Mouse (Mus musculus) gastrocnemius, adult 2 months (tissue): ENCODE measurements at regions not wholly inside any gene's neighbourhood (a gene's known extent, or its start where the extent isn't known, plus 50 kb on each side); places are given as distances from the start of the nearest gene placed in this dataset.
A peak's percentile ranks its signal among the peaks of the same experiment; 100 is the strongest.

Experiments used
- DNase-seq: peaks from one replicate; pipeline ENCODE4 v3.0.0; 2022
- H3K27ac ChIP-seq: fragments of 200-600 bp; 2 replicates; pipeline ENCODE4 v1.8.1; 2022; ENCODE audit warnings: mild to moderate bottlenecking
- H3K4me3 ChIP-seq: fragments of 200-600 bp; 2 replicates; pipeline ENCODE4 v1.8.1; 2022; ENCODE audit warnings: mild to moderate bottlenecking, moderate library complexity
- CTCF ChIP-seq: fragments of 200-600 bp; IDR thresholded peaks from 2 replicates; pipeline ENCODE4 v1.8.1; 2022; ENCODE audit warnings: antibody characterized with exemption, mild to moderate bottlenecking, moderate library complexity
- intact Hi-C: fragments of 180-260 bp; cut with DNase I; formaldehyde crosslinking; loops from one replicate; pipeline ENCODE4 v1.15.1; 2025

DNA sequence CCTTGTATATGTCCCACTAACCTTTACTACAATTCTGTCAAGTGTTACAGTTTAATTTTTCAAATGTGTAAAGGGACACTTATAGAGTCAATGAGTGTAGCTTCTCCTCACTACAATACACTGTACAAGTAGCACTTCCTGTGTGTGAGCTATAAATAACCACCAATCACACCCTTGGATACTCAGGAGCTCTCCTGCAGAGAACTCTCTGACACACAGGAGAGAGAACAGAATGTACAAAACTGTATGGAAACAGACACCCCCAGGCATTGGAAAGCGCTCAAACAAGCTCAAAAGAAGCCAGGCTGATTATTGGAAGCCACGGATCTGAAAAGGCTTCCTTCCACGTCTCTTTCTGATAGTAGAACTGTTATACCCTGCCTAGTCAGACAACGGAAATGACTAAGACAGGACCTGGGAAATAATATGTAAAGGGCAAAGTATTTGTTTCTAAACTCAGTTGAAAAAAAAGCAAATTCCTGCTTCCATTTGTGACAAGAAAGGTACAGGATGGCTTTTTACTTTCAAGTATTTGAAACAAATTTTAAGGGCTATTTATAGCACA is 122.9 kb upstream of the Arhgap18 start:
- H3K4me3 ChIP-seq, result no peak overlapping the region
- no peak for DNase-seq
- intact Hi-C loops, result no loop called here

DNA sequence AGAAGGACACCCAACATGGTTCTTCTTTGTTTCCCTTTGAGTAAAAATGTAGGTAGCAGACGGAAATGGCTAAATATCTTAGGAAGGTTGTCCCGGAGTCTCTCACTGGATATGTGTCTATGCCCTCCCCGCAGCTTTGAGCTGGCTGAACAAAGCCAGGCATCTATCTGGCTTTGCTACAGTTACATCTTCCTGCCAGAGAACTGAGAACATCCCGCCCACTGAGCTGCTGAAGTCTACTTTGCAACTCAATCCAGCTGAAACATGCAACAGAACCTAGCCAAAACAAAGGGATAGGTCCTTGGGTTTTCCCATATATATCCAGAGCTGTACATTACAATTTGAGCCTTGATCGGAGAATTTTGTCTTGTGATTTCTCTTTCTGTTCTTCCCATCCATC is 121.0 kb upstream of the Arhgap18 start:
- H3K4me3 ChIP-seq, result no peak overlapping the region
- no peak for TF ChIP-seq CTCF

More for the DNA sequence above, 122.9 kb upstream of the Arhgap18 start:
- TF ChIP-seq CTCF, result no peak
- H3K27ac ChIP-seq, result 0 out of 2 replicates have a peak overlapping the region, but pooled peaks have one; percentile 24

DNA sequence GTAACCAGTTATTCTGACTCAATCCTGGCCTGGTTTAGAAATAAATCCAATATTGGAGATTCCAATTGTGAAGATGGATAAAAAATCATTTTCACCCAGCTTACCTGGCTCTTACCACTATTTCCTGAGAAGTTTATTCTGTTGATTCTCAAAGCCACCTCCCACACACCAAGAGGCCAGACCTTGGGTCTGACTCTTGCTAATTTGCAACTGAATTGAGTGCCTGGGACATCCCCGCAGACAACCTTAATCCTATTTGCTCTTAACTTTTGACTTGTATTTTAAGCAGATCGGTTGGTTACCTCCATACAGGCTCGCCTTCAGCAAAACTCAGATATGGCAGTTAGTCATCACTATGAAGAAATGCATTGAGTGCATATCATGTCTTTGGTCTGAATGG is 115.8 kb upstream of the Arhgap18 start:
- no peak overlapping the region for H3K4me3 ChIP-seq
- intact Hi-C loops, result no loop called here
- no peak for DNase-seq
- no peak overlapping the region for H3K27ac ChIP-seq
- no peak for TF ChIP-seq CTCF

More for the DNA sequence above, 121.0 kb upstream of the Arhgap18 start:
- no peak overlapping the region for H3K27ac ChIP-seq
- intact Hi-C loops, result no loop called here
- no peak for DNase-seq

DNA sequence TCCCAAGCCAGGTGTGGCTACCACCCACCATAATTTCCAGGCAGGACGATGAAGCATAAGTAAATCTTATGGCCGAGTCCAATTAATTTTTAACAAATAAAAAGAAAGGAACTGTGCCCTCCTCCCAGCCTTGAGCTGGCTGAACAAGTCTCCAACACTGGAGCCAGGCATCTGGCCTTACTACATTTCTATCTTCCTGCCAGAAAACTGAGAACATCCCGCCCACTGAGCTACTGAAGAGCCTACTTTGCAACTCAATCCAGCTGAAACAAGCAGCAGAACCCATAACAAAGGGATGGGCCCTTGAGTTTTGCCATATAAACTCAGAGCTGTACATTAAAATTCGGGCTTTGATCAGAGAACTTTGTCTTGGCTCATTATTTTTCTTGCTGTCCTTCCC is 115.2 kb upstream of the Arhgap18 start:
- Histone ChIP-seq H3K4me3 (no peak overlapping the region), H3K27ac (no peak overlapping the region)
- DNase-seq, result no peak
- intact Hi-C loops, result no loop called here
- no peak for TF ChIP-seq CTCF

DNA sequence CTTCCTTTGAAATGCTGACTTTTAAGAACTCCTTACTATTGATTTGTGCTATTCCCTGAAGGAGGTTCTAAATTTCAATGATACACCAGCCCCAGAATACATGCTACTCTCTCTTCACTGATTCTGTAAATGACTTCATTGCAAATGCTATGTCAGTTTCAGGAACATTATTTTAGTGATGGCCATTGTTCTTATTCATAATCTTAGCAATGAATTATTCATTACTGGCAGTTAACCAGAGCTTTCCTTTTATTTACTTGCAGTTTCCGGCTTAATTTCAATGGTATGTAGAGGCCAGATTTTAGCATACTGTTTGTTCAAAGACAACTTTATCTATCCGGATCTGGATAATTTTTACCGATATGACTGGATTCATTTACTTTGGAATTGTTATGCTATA is 114.1 kb upstream of the Arhgap18 start:
- H3K4me3 ChIP-seq, result no peak overlapping the region
- H3K27ac ChIP-seq, result no peak overlapping the region
- no peak for DNase-seq
- intact Hi-C loops, result no loop called here
- no peak for TF ChIP-seq CTCF

DNA sequence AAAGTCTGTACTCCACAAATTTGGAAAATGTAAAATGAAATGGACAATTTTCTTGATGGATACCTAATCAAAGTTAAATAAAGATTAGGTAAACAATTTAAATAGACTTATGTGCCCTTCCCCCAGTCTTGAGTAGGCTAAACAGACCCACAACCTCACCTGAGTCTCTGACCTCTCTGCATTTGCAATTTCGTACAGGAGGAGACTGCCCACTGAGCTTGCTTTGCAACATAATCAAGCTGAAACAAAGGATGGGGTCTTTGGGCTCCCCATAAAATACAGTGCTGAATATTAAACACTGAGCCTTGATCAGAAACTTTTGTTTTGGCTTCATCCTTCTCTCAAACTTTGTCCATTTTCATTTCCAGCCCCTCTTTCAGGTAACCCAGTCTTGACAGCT is 100.1 kb upstream of the Arhgap18 start:
- no peak for TF ChIP-seq CTCF
- intact Hi-C loops, result no loop called here
- DNase-seq, result no peak

DNA sequence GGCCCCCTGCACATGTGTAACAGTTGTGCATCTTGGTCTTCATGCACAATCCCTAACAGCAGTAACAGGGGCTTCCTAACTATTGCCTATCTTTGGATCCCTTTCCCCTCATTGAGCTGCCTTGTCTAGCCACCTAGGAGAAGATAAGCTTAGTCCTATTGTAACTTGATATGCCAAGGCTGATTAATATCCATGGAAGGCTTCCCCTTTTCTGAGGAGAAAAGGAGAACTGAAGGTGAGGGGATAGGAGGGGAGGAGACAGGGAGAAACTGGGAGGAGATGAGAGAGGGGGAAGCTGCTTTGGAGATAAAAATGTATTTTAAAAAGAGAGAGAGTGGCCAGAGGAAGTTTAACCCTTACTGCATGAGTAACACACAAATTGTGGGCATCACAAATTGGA is 89.0 kb upstream of the Arhgap18 start:
- DNase-seq, result no peak
- TF ChIP-seq CTCF, result no peak
- intact Hi-C loops, result no loop called here
- H3K27ac ChIP-seq, result no peak overlapping the region
- no peak overlapping the region for H3K4me3 ChIP-seq

More for the DNA sequence above, 100.1 kb upstream of the Arhgap18 start:
- Histone ChIP-seq H3K27ac (no peak overlapping the region), H3K4me3 (no peak overlapping the region)

DNA sequence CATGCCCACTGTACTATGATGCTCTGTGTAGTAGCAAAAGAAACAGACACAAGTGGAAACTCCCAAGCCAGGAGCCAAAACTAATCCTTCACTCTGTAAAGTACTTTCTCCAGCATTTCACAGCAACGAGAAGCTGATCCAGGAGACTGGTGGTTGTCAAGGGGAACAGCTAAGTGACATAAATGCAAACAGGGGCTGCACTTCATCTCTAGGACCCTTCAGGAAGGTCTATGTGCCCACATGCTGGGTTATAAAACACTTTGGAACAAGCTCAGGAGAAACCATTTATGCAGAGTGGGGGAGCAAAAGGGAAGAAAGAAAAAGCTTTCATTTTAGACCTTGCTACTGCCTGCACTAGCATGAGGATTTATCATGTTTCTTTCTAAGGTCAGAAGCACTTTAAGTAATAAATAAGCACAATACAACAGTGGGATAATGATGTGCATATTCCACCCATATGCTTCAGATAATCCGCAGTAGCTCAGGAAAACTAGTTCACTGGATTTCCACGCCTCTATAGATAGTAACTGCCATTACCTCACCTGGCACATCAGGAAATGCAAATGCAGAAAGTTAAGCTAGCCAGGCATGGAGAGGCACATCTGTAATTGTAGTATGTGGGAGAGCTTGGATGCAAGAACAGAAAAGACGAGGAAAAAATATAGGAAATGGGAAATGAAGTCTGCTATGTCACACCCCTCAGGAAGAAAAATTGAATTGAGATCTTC is 73.6 kb upstream of the Arhgap18 start:
- Histone ChIP-seq H3K4me3 (no peak overlapping the region), H3K27ac (no peak overlapping the region)
- intact Hi-C loops, result no loop called here
- no peak for TF ChIP-seq CTCF
- DNase-seq, result no peak

DNA sequence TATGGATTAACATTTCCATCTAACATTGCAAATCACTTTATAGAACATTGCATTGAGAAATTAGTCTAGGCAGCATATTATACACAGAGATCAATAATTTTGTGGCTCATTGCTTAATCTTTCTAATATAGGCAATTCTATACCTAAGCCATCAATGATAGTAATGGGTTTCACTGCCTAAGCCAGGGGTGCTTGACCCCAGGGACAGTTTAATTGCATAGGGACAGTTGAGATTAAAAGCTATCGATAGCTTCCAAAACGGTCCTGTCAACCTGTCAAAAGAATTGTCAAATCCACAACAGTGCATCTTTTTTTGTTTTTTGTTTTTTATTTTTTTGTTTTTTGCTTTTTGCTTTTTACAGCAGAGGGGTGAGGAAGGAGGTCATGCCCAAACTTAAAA is 58.5 kb upstream of the Arhgap18 start:
- Histone ChIP-seq H3K27ac (no peak overlapping the region), H3K4me3 (no peak overlapping the region)
- no peak for DNase-seq
- intact Hi-C loops, result no loop called here
- TF ChIP-seq CTCF, result no peak

DNA sequence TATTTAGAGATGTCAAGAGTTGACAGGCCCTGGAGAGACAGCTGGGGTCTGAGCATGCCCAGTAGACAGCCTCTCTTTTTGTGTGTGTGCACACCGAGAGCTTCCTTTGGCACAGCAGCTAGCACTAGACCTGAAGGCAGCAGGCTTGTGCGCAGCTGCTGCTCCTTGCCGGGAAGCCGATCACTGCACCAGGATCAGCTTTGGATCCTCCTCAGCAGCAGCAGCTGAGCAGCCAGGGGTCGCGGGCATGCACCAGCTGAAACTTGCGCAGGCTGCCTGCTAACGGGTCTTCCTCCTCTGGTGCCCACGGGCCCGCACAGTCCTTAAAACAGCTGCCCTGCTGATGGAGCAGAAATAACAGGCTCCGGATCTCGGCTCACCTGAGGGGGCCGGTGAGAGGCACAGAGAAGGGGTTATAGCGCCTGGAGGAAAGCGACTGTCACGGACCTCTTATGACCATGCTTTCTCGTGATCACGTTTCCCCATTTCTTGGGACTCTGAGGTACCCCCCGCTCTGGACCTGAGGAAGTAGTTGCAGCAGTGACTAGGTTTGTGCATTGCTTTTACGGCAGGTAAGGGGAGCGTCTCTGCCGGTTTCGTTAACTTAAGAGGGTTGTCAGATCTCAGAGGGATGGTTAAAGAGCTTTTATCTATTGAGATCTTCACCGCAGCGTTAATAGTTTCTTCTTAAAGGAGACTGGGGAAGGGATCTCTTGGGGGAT is 57.8 kb upstream of the Arhgap18 start:
- no peak overlapping the region for H3K27ac ChIP-seq
- H3K4me3 ChIP-seq, result peak overlapping the region; percentile 41
- no peak for TF ChIP-seq CTCF
- intact Hi-C loops, result no loop called here
- DNase-seq, result no peak
